Mouse (Mus musculus) frontal cortex, adult (tissue): ENCODE results near the gene Clip4.
A peak's percentile ranks its signal among the peaks of the same experiment; 100 is the strongest.
"Not testable (repeated sequence)": the region's sequence is repeated elsewhere in the genome, so short reads cannot be mapped to it uniquely, and the experiment has no call there.

Experiments used
- ATAC-seq: cut with Nextera tagmentation; 2 replicates; pipeline ENCODE4 v1.9.2; 2017; ENCODE audit warnings: mild to moderate bottlenecking, moderate library complexity, mixed read lengths; ENCODE audit not compliant: low TSS enrichment

Clip4 gene

DNA sequence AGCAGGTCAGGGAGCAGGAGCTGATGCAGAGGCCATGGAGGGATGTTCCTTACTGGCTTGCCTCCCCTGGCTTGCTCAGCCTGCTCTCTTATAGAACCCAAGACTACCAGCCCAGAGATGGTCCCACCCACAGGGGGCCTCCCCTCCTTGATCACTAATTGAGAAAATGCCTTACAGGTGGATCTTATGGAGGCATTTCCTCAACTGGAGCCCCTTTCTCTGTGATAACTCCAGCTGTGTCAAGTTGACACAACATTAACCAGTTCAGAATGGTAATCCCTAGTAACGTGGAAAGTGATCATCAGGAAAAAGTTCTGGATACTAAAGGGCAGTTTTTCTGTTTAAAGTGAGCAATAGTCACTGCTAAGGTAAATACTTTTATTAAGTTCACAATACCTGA lies at the start of gene Clip4:
Gene Clip4, plus strand, starts transcription at position 301 of the 400 bp plus-strand sequence.
- not testable (repeated sequence) for ATAC-seq

DNA sequence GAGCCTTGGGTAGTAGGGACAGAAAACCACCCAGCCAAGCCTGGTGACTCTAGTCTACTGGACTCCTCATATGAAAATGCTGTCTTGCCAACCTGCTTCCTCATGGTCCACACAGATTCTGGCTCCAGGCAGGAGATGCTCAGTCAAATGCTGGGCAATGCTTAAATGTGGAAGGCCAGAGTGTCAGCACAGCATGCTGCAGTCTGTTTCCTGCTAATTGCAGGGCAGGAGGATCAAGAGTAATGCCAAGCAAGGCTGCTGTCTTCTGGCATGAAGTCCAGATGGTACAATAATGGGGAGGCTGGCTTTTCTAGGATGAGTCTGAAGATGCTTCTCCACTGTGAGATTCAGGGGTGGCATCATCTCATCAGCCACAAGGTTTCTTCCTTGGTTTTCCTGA lies 47.8 kb upstream of the Clip4 start:
- ATAC-seq, result no peak

DNA sequence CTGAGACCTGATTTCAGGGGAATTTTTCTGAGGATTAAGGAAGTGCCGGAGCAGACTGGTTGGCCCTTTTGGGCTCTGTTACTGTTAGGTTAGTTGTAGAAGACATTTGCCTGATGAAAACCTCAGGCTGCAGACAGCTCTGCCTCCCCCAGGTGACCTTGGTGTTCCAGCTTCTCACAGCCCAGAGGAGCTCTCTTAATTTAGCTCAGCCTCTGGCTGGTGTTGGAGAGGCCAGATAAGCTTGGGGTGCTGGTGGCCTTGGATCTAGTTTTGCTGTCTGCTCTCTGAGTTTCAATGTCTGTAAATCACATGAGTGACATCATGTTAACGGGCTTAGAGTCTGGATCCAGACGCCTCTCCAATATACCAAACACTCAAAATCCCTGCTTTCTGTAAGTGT lies 47.3 kb upstream of the Clip4 start:
- no peak for ATAC-seq

DNA sequence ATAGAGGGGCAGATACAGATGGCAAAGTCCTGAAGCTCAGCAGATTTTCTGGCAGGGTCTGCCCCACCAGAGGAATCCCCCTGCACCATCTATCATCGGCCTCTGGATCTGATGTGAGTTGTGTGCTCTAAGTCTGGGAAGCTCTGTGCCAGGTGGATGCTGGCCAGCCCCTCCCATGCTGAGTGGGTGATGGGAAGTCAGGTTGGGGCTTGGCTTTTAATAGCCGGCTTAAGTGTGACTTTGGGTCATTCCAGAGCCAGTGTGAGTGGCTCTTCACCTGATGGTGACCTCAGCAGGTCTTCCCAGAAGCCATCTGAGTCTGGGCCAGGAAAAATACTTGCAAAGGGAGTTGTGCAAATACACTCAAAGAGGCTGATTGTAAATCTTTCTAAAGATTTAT lies 37.6 kb upstream of the Clip4 start:
- no peak for ATAC-seq

DNA sequence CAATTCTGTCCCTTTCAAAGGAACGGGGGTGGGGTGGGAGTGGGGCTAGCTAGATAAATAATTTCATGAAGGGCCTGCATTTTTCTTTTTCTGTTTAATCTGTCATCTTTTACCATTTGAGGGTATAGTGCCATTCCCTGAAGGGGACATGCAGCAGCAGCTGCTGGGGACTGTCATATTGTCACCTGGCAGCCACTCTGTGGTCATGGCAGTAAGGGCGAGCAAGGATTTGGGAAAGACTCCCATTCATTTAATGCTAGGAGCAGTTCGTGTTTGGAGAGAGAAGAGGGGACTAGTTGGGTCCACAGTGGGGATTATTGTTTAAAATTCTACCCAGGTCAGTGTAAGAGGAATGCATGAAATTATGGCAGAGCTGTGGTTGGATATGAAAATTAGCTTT lies 31.8 kb upstream of the Clip4 start:
- ATAC-seq, result no peak

DNA sequence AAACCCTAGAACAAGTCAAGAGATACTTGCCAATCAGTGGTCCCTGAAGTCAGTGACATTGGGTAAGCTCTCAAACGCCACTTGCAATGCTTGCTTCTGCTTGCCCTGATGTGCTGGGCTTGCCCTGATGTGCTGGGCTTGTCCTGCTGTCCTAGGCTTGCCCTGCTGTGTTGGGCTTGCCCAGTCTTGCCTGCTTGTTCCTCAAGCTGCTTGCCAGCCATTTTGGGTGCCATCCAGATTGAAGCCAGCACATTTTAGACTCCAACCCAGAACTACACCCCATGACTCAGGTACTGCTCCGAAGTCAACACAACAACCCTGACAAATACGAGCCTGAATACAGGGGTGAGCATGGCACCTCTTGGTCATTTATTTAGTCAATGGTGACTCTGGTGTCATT lies 26.1 kb upstream of the Clip4 start:
- no peak for ATAC-seq

DNA sequence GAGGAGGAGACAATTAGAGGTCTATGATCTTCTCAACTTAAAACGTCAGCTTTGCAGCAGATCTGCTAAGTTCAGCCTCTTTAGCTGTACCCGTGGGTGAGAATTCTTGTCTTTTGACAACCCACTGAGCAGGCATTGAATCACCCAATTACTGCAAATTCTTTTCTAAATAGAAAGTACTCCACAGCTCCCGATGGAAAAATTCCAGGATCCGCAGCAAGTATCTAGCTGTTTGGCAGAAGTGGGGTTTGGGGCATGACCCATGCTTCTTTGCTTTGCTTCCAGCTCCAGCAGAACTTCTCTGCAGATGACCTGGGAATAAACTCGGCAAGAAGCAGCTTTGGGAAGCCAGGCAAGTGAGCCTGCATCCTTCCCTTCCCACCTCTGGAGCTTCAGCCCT lies 25.3 kb upstream of the Clip4 start:
- peak; percentile 84 for ATAC-seq

DNA sequence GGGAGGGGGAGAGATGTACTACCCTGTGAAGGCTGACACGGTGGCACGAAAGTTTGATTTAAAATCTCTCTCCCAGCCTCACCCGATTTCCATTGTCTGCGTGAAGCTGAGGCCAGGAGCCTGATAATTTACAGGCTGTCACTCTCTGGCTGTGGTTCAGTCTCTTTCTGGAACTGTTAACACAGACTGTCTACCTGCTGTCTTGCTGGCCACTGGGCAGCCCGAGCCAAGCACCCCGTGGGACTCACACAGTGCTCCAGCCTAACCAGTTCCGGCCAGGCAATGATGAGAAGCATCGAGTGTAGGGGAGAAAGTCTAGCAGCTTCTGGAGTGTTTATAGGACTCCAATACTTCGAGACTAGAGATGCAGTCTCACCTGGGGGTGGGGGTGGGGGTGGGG lies 22.2 kb upstream of the Clip4 start:
- no peak for ATAC-seq

DNA sequence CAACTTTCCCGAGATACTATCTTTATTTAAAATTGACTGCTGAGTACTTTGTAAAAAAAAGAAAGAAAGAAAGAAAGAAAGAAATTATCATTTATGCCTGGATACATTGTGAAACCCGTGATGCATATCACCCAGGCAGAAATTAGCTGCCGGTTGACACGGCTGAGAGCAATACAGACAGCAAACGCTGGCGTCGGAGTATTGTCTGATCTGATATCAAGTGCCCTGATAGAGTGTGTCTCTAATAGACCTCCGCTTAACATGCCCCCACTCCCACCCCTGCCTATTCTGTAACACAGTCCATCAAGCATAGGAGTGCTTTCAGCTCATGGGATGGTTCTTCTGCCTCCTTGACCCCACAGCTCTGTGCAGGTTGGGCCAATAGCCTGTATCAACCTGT lies 20.7 kb upstream of the Clip4 start:
- ATAC-seq, result no peak

DNA sequence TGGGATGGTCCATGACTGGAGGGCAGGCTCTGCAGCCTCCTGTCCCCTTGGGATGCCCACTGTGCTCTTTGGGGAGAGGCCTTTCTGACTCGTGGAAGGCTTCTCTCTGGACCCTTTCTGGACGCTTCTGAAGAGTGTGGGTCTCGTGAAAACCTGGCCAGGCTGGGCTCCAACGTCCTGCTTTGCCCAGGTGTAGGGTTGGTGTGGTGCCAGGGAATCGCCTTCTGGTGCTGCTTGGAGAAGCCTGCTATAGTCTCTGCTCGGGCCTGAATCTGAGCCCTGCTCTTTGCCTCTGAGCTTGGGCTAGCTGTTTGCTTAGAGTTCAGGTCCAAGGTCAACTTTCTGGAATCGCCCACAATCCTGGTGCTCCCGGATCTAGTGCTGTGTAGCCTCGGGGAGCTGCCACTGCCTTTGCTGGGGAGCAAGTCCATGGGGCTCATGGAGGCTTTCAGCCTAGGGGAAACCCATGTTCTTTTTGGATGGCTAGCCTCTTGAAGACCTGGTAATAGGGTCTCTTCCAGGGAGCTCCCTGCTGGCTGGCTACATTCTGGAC lies 18.6 kb upstream of the Clip4 start:
- ATAC-seq, result no peak

DNA sequence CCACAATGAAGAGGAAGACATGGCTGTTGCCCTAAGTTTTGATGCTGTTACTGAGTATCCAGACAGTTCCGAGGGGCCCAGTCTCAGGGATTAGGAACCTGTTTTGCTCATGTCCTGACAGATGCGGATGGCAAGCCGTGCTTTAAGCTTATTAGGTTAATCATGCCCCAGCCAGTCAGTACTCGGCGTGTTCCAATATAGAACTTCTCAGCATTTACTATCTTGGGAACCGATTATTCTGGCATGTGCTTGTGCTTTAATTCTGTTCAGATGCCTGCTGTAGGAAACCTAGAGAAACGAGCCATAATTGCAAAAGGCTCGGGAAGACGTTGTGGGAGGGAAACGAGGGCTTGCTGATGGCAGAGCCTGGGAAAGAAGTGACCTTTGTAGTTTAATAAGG lies 15.4 kb upstream of the Clip4 start, which contains the start of gene Pcare:
Gene Pcare, minus strand, starts transcription at position 64 of the 400 bp plus-strand sequence.
- peak; percentile 38; the same call in 1 of the 2 replicates for ATAC-seq

DNA sequence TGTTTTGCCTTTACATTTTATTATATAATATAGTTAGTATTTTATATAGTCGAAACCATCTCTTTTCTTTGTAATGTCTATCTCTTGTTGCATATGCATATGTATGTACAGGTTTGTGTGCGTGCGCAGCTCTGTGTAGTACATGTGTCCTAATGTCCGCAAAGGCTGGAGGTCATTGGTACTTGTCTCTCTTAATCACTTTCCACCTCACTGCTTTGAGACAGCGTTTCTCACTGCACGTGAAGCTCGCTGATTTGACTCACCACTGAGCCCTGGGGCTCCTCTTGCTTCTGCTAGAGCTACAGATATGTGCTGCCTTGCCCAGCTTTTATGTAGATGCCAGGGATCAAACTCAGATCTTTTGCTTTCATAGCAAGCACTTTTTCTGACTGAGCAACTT lies 7.7 kb upstream of the Clip4 start:
- no peak for ATAC-seq

DNA sequence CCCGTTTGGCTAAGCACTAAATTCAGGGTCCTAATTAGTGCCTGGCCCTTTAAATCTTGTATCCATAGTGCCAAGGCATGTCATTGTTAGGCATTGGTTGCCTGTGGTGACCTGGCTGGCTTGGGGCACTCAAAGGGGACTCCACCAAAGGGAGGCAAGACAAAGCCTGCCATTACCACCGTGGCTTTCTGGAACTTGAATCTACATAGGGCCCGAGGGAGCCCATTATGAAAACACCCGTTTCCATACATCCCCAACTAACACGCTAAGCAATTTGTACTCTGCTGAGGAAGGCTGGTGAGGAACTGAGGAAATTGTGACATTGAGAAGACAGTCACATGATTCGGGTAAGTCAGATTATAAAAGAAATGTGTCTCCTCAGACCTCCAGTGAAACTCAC lies 1.3 kb downstream of the Clip4 start:
- ATAC-seq, result no peak

DNA sequence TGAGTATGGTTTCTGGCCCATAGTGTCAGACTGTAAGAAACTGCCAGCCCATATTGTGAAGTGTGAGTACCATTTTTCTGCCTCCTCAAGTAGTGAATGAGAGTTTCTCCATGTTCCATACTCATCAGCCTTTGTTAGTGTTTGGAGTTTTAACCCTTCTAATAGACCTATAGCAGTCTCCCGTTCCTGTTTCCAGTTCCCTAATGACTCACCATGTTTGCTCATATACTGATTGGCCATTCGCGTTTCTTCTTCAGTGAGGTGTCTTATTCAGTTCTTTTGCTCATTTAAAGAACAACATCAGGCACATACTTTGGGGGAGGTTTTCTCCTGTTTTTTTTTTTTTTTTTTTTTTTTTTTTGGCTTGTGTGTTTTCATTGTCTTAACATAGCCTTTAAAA lies 2.4 kb downstream of the Clip4 start:
- ATAC-seq, result no peak

DNA sequence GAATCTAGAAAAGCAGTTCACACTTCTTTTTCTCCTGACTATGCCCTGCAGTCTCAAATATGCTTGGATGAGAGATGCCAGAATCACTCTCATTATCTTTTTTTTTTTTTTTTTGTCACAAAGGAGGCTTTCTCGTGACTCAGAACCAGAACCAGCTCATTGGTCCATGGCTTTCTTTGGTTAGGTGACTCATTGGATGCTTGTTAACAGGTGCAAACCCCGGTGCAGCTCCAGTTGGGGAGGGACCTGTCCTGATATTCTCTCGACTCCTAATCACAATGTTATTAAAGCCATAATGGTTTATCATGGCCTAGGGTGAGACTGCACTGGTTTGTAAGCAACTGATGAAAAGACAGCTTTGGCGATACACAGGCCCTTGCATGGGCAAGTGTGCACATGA lies 5.9 kb downstream of the Clip4 start:
- ATAC-seq, result no peak

DNA sequence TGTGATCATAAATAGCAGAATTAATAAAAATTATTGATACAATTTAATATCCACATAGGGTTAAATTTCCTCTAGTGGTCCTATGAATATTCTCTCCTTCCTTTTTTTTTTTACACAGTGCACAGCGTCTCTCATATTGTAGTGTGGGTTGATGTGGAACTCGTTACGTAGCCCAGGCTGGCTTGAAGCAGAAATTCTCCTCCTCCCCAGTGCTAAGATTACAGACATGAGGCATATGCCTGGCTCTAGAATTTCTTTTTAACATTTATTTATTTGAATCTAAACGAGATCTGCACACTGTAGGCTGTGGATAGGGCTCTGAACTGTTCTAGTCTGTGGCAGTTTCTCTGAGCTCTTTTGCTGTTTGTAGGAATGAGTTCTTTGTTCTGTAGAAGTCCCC lies 7.0 kb downstream of the Clip4 start:
- peak; percentile 80 for ATAC-seq

DNA sequence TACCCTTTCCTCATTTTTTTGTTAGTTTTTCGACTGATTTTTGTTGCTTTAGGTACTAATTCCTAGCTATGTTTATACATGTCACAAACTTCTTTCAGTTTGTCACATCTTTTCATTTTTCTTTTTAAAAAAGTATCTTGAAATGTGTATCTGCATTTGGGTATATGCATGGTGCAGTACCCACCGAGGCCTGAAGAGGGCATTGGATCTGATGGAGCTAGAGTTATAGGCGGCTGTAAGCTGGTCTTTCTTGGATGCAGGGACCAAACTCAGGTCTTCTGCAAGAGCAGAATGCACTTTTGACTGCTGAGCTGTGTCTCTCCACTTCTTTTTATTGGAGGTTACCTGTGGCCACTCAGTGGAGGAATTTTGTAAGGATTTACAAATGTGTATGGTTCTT lies 10.4 kb downstream of the Clip4 start:
- ATAC-seq, result no peak

DNA sequence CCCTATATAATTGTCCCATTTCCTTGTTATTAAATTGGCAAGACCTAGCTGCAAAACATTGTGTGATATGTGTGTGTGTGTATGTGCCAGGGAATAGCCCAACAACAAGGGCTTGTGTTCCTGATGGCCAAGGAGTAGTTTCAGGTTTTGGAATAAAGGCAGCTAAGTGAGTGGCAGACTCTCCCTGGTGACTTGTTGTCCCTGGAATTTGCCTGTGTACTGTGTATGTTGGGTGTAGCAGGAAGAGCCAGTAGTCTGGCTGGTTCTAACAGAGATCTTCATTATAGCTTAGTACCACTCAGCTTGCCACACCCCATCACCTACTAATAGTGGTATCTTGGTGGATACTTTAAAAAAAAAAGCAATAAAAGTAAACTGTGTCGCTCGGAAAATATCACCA lies 12.2 kb downstream of the Clip4 start:
- ATAC-seq, result no peak

DNA sequence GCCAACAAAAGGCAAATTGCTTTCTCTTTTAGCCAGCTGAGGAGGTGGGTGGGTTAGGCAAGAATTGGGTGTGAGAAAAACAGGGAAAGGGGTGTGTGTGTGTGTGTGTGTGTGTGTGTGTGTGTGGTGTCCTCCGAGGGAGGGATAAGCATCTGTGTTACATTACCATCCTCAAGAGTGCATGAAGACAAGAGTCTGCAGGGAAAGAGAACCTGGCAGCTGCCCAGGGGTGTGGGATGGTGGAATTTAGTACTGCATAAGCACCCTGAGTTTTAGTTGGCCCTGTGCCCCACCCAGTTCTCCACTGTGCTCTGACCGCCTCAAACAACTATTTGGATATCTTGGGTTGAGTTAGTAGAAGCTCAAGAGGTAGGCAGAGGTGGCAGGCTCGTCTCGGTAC lies 12.7 kb downstream of the Clip4 start:
- peak; percentile 82 for ATAC-seq

DNA sequence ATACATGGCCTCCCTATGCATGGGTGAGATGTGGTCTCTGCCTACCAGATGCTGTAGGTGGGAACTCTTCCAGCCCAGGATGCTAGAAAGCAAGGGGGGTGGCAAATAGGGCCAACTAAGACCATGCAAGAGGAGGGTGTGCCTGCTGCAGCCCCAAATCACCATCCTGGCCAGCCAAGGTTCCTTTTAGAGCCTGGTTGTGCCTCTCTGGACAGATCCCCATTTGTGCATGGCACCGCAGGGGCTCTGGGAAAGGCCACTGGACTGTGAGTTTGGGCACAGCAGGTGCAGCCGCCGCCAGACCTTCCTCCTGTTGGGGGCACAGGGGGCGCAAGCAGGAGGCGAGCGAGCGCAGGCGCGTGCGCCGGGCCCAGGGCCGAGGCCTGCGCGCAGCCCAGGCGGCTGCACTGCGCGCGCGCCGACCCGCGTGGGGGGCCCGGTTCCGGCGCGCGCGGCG lies 14.0 kb downstream of the Clip4 start:
- peak; percentile 59 for ATAC-seq

DNA sequence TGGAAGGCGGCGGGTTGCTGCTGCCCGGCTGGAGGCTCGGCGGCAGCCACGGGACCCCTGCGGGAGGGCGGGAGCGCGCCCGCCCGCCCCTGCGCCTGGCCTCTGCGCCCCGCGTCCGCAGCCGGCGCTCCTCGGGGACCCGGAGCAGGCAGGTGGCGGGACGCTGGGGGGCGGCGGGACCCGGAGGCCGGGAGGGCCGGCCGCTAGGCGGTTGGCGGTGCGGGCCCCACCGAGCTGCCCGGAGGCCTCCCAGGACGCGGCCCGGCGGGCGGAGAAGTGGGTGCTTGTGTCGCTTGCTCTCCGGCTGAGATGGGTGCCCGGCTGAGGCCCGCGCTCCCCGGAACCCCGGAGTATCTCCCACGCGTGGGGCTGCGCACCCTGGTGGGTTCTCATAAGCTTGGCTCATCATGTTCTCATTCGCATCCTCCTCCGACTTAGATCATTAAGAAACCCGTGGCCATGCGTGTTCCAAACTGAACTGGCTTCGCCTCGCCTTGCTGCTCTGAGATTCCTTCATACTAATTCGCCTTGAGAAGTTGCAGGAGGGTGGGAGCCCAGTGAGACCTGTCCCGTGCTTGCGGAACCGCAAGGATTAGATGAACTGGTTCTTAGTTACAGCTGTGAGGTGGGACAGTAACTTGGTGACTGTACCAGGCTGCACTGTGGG lies 14.6 kb downstream of the Clip4 start:
- peak; percentile 53 for ATAC-seq

DNA sequence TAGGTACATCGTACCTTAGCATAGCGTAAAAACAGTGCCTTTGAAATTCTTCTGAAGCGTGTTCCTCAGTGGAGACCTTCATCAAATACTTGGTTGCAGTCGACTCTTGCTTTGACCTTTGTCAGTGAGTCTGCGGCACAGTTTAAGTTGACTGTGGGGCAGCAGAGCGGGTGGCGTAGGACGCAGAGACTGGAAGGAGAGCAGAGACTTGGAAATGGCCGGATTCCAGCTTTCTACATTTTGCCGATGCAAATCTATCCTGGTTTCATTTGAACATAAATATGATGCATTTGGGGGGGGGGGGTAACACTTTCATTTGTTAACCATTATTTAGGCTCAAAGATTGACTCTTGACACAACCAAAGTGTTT lies 15.1 kb downstream of the Clip4 start:
- ATAC-seq, result 0 out of 2 replicates have a peak, but pooled peaks have one; percentile 4

DNA sequence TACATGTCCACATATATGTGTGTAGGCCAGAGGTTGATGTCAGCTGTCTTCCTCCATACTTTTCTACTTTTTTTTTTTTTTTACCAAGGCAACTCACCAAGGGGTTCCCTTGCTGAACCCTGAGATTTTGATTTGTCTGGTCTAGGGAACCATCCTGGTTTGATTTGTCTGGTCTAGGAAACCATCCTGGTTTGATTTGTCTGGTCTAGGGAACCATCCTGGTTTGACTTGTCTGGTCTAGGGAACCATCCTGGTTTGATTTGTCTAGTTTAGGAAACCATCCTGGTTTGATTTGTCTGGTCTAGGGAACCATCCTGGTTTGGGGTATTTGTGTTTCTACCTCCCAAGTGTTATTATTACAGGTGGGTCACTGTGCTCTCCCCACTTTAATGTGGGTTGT lies 18.2 kb downstream of the Clip4 start:
- ATAC-seq, result no peak

DNA sequence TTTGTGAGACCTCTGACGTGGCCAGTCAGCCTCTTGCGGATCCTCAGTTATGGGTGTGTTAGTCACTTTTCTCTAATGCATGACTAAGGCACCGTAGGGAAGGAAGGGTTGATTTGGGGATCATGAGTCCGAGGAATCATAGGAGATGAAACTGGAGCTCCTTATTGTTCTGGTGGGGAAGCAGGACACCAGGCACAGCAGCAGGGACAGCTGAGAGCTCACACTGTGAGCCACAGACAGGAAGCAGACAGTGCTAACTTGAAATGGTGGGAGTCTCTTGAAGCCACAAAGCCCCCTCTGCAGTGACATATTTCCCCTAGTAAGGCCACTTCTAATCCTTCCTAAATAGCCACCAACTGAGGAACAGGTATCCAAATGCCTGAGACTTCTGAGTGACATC lies 22.8 kb downstream of the Clip4 start:
- ATAC-seq, result no peak
